Mouse (Mus musculus): ENCODE results near the gene Srbd1.

Gene Srbd1

GRCm38 (mm10) chr17:86145079-86145951 lies at the start of gene Srbd1:
Gene Srbd1 (minus strand): TSS chr17:86145175.
- in situ Hi-C loops (cut with MboI) = no loop called here

- in situ Hi-C loops (cut with MboI) = no loop called here
These were observed 49.0 kb upstream of the Srbd1 start for GRCm38 (mm10) chr17:86193979-86194378.

- in situ Hi-C loops (cut with MboI) = no loop called here
These were observed 42.8 kb upstream of the Srbd1 start for GRCm38 (mm10) chr17:86187777-86188176.

- in situ Hi-C loops (cut with MboI) = no loop called here
These were observed 40.6 kb upstream of the Srbd1 start for GRCm38 (mm10) chr17:86185584-86185983.

- in situ Hi-C loops (cut with MboI) = no loop called here
These were observed 39.7 kb upstream of the Srbd1 start for GRCm38 (mm10) chr17:86184552-86185209.

GRCm38 (mm10) chr17:86183788-86184187 lies 38.8 kb upstream of the Srbd1 start:
- in situ Hi-C loops (cut with MboI) = no loop called here

- in situ Hi-C loops (cut with MboI) = no loop called here
These were observed 31.7 kb upstream of the Srbd1 start for GRCm38 (mm10) chr17:86176722-86177121.

- in situ Hi-C loops (cut with MboI) = no loop called here
These were observed 30.5 kb upstream of the Srbd1 start for GRCm38 (mm10) chr17:86175516-86175915.

- in situ Hi-C loops (cut with MboI) = no loop called here
These were observed 25.4 kb upstream of the Srbd1 start for GRCm38 (mm10) chr17:86170164-86170958.

GRCm38 (mm10) chr17:86169092-86169491 lies 24.1 kb upstream of the Srbd1 start:
- in situ Hi-C loops (cut with MboI) = loop anchor here (5.0 to 10.0 kb wide), 2 partner anchors 46 to 278 kb away; no protein-coding TSS in a partner anchor

GRCm38 (mm10) chr17:86168231-86168981 lies 23.4 kb upstream of the Srbd1 start:
- in situ Hi-C loops (cut with MboI) = loop anchor here (5.0 to 10.0 kb wide), 2 partner anchors 46 to 279 kb away; no protein-coding TSS in a partner anchor

- in situ Hi-C loops (cut with MboI) = loop anchor here (5.0 to 10.0 kb wide), 2 partner anchors 47 to 280 kb away; no protein-coding TSS in a partner anchor
These were observed 22.6 kb upstream of the Srbd1 start, which contains the start of gene Prkce for GRCm38 (mm10) chr17:86167320-86168230. Gene Prkce (plus strand): TSS chr17:86167785.

- in situ Hi-C loops (cut with MboI) = loop anchor here (5.0 to 10.0 kb wide), 2 partner anchors 48 to 281 kb away; no protein-coding TSS in a partner anchor
These were observed 21.8 kb upstream of the Srbd1 start for GRCm38 (mm10) chr17:86166567-86167319.

- in situ Hi-C loops (cut with MboI) = loop anchor here (5.0 to 10.0 kb wide), 2 partner anchors 49 to 281 kb away; no protein-coding TSS in a partner anchor
These were observed 21.1 kb upstream of the Srbd1 start for GRCm38 (mm10) chr17:86166051-86166566.

- in situ Hi-C loops (cut with MboI) = loop anchor here (10.0 kb wide), 1 partner anchor 50 kb away; no protein-coding TSS in a partner anchor
These were observed 19.4 kb upstream of the Srbd1 start for GRCm38 (mm10) chr17:86164416-86164815.

- in situ Hi-C loops (cut with MboI) = loop anchor here (10.0 kb wide), 1 partner anchor 52 kb away; no protein-coding TSS in a partner anchor
These were observed 17.7 kb upstream of the Srbd1 start for GRCm38 (mm10) chr17:86162672-86163071.

- in situ Hi-C loops (cut with MboI) = no loop called here
These were observed 12.0 kb upstream of the Srbd1 start for GRCm38 (mm10) chr17:86156999-86157398.

GRCm38 (mm10) chr17:86150867-86151348 lies 5.9 kb upstream of the Srbd1 start:
- in situ Hi-C loops (cut with MboI) = no loop called here

- in situ Hi-C loops (cut with MboI) = no loop called here
These were observed 4.8 kb upstream of the Srbd1 start for GRCm38 (mm10) chr17:86149726-86150125.

Data from mature B cell (primary cell).